Comparison of ENCODE assay signal across 14 mouse cellular contexts in genomic region chr13:98545398-98545797, GRCm38 (mm10). TPM values are rescaled to one million over a fixed set of nuclear protein-coding genes. Genes with fewer than 3 reads are reported as not detected.
"Had no signal": no experiment of that assay in that cellular context is flagged by ENCODE, and none has a peak within 500 bp of the region (broad histone marks: within the 10 kb centered on the region; RNA-seq: fewer than 3 reads in every experiment).

No protein-coding gene starts in this region.

- H3K4me2 ChIP-seq: kidney, embryonic 15.5 days; liver, embryonic 13.5 days; lung, embryonic 15.5 days; midbrain, embryonic 15.5 days; neural tube, embryonic 12.5 days had no signal

- H3K9ac ChIP-seq: kidney, embryonic 15.5 days; liver, embryonic 13.5 days; liver, postnatal 0 days; lung, embryonic 15.5 days; midbrain, embryonic 15.5 days; neural tube, embryonic 12.5 days had no signal

- ATAC-seq: liver, postnatal 0 days; midbrain, embryonic 15.5 days had no signal

- H3K27ac ChIP-seq: kidney, embryonic 15.5 days; left cerebral cortex, adult 2 months; liver, embryonic 13.5 days; lung, embryonic 15.5 days; macrophage; midbrain, embryonic 15.5 days; neural tube, embryonic 12.5 days; stomach, postnatal 0 days had no signal

- H3K4me1 ChIP-seq: liver, embryonic 13.5 days; lung, embryonic 15.5 days; megakaryocyte, embryonic 14.5 days; midbrain, embryonic 15.5 days; neural tube, embryonic 12.5 days had no signal

- H3K9me3 ChIP-seq: kidney, embryonic 15.5 days; liver, embryonic 13.5 days; lung, embryonic 15.5 days; midbrain, embryonic 15.5 days; neural tube, embryonic 12.5 days had no signal

- H3K4me3 ChIP-seq: kidney, embryonic 15.5 days; left cerebral cortex, adult 2 months; liver, embryonic 13.5 days; lung, embryonic 15.5 days; megakaryocyte, embryonic 14.5 days; midbrain, embryonic 15.5 days; neural tube, embryonic 12.5 days had no signal

- DNase-seq: kidney, postnatal 25 days; liver; liver, embryonic 13.5 days; liver, postnatal 0 days; lung, postnatal 14 days; thymus, postnatal 4 days had no signal

- H3K36me3 ChIP-seq: kidney, embryonic 15.5 days; liver, embryonic 13.5 days; lung, embryonic 15.5 days; midbrain, embryonic 15.5 days; neural tube, embryonic 12.5 days had no signal

- H3K27me3 ChIP-seq: liver, embryonic 13.5 days; lung, embryonic 15.5 days; megakaryocyte, embryonic 14.5 days; neural tube, embryonic 12.5 days had no signal

RNA-seq across cellular contexts. Expression of gene Gm10320, which starts 53.6 kb away (rescaled TPM):
- polyA plus RNA-seq: macrophage had no signal
